Mouse (Mus musculus): ENCODE measurements around the gene Chac1.

Chac1 gene

GRCm38 (mm10) chr2:119379455-119379854 lies 28.4 kb downstream of the Chac1 start:
- DNase-seq: no peak

GRCm38 (mm10) chr2:119388266-119388665 lies 37.2 kb downstream of the Chac1 start:
- no peak for DNase-seq

GRCm38 (mm10) chr2:119389992-119390391 lies 39.0 kb downstream of the Chac1 start:
- DNase-seq: no peak

GRCm38 (mm10) chr2:119398252-119398651 lies 47.2 kb downstream of the Chac1 start:
- DNase-seq: no peak

- peak; percentile 23 for DNase-seq
These were observed 47.6 kb downstream of the Chac1 start for GRCm38 (mm10) chr2:119398665-119399064.

- no peak for DNase-seq
These were observed 48.3 kb downstream of the Chac1 start for GRCm38 (mm10) chr2:119399313-119399712.

All from kidney, adult 9 months (tissue).